Mouse (Mus musculus): ENCODE measurements at regions not wholly inside any gene's neighbourhood (a gene's known extent, or its start where the extent isn't known, plus 50 kb on each side); places are given as distances from the start of the nearest gene placed in this dataset.

- 86% methylated on average over 8 of the region's 8 CpGs for WGBS
- no peak overlapping the region for H3K4me2 ChIP-seq (replicated peaks)
- no peaks in the 10 kb centered on the region for H3K36me3 ChIP-seq
- no peaks in the 10 kb centered on the region for H3K27me3 ChIP-seq
- H3K4me1 ChIP-seq = peaks cover 16% of the 10 kb centered on the region
- no peak overlapping the region for H3K4me3 ChIP-seq
- no peaks in the 10 kb centered on the region for H3K9me3 ChIP-seq
- H3K9ac ChIP-seq (replicated peaks) = no peak overlapping the region
- no peak for ATAC-seq (replicated peaks)
- H3K27ac ChIP-seq (replicated peaks) = no peak overlapping the region
These were observed 252.7 kb downstream of the Lmo4 start for GRCm38 (mm10) chr3:143952289-143952688.

- ATAC-seq (replicated peaks) = no peak; the same call in 1 of the 2 replicates
- Histone ChIP-seq H3K4me3 (no peak overlapping the region), H3K9ac (replicated peaks) (no peak overlapping the region), H3K27ac (replicated peaks) (no peak overlapping the region), H3K9me3 (no peaks in the 10 kb centered on the region), H3K4me1 (peaks cover 19% of the 10 kb centered on the region), H3K27me3 (no peaks in the 10 kb centered on the region), H3K4me2 (replicated peaks) (no peak overlapping the region), H3K36me3 (no peaks in the 10 kb centered on the region)
- WGBS = 10% methylated on average over 8 of the region's 8 CpGs
These were observed 255.4 kb downstream of the Lmo4 start for GRCm38 (mm10) chr3:143949656-143950055.

DNA sequence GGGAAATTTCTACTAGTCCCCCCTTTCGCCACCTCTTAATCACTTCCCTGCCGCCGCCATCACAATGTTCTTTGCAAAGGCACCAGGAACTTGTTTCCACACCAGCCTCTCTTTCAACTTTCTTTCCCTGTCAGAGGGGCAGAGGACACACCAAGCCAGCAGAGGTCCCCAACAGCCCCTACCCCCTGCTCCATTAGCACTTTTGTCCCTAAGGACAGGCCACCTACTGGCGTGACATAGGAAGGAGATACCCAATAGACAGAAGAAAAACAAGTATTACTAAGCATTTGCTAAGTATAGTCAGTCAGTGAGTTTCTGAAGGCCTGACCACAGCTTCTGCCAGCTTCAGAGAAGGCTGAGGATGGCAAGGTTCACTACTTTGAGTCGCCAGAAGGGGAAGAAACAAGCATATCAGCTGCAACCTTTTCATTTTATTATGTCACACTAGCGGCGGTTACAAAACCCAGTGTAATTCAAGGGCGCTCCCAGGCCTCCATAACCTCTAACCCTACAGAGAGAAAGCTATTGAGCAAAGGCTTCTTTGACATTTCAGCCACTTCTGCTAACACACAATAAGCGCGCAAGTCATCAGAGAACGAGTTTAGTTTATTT, 255.9 kb downstream of the Lmo4 start:
- no peak for ATAC-seq (replicated peaks)
- H3K27ac ChIP-seq (replicated peaks) = no peak overlapping the region
- WGBS = 60% methylated on average over 11 of the region's 11 CpGs
- no peak overlapping the region for H3K4me2 ChIP-seq (replicated peaks)
- no peaks in the 10 kb centered on the region for H3K36me3 ChIP-seq
- no peak overlapping the region for H3K9ac ChIP-seq (replicated peaks)
- H3K4me1 ChIP-seq = peaks cover 19% of the 10 kb centered on the region
- no peak overlapping the region for H3K4me3 ChIP-seq
- no peaks in the 10 kb centered on the region for H3K9me3 ChIP-seq
- H3K27me3 ChIP-seq = no peaks in the 10 kb centered on the region

GRCm38 (mm10) chr3:143947938-143948267, 257.1 kb downstream of the Lmo4 start:
- ATAC-seq (replicated peaks) = peak; percentile 61
- Histone ChIP-seq H3K4me2 (replicated peaks) (no peak overlapping the region), H3K27ac (replicated peaks) (no peak overlapping the region), H3K4me1 (peaks cover 19% of the 10 kb centered on the region), H3K4me3 (no peak overlapping the region), H3K9me3 (no peaks in the 10 kb centered on the region), H3K27me3 (no peaks in the 10 kb centered on the region), H3K9ac (replicated peaks) (no peak overlapping the region), H3K36me3 (no peaks in the 10 kb centered on the region)
- WGBS = 14% methylated on average over 3 of the region's 3 CpGs

- peak; percentile 86 for ATAC-seq (replicated peaks)
- Histone ChIP-seq H3K9me3 (no peaks in the 10 kb centered on the region), H3K4me3 (peak overlapping the region; percentile 20), H3K4me2 (replicated peaks) (peak overlapping the region; percentile 35), H3K36me3 (no peaks in the 10 kb centered on the region), H3K27ac (replicated peaks) (0 out of 2 replicates have a peak overlapping the region, but pooled peaks have one; percentile 40), H3K27me3 (no peaks in the 10 kb centered on the region), H3K4me1 (peaks cover 19% of the 10 kb centered on the region), H3K9ac (replicated peaks) (no peak overlapping the region)
- 3% methylated on average over 11 of the region's 11 CpGs for WGBS
These were observed 257.7 kb downstream of the Lmo4 start for GRCm38 (mm10) chr3:143947079-143947937.

DNA sequence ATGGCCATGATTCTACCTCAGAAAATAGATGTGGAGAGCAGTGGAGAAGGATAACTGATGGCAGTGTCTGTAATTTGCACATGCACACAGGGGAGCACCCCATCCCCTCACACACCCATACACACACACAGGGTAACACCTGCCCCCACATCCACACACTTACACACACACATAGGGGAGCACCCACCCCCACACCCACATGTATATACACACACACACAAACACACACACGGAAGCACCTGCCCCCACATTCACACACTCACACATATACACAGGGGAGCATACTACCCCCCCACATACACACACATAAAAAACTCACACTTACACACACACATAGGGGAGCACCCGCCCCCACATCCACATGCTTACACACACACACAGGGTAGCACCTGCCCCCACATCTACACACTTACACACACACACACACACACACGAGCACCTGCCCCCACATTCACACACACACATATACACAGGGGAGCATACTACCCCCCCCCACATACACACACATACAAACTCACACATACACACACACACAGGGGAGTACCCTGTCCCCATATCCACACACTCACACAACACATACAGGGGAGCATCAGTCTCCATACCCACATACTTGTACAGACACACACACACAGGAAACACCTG, 265.8 kb downstream of the Lmo4 start:
- Histone ChIP-seq H3K27me3 (no peaks in the 10 kb centered on the region), H3K4me1 (no peaks in the 10 kb centered on the region), H3K9ac (replicated peaks) (no peak overlapping the region), H3K27ac (replicated peaks) (no peak overlapping the region), H3K4me3 (no peak overlapping the region), H3K9me3 (no peaks in the 10 kb centered on the region), H3K36me3 (no peaks in the 10 kb centered on the region), H3K4me2 (replicated peaks) (no peak overlapping the region)
- 95% methylated on average over 3 of the region's 3 CpGs for WGBS
- peak; percentile 53; the same call in 1 of the 2 replicates for ATAC-seq (replicated peaks)

DNA sequence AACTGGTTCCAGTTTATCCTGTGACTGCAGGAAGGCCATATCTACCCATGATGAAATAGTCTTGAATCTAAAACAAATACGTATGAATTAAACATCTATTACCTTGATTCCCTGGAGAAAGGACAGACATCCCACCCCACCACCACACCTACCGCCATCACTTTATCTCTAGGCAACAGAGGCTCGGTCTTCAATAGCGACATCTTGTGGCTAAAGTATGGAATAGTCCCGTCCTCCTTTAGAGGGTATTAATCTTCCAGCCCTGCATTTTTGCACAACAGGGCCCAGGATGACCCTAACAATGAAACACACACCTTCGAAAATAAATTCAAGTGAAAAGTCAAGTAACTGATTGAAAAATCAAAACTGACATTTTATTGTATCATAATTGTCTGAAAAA, 279.7 kb downstream of the Lmo4 start:
- no peak for ATAC-seq (replicated peaks)
- WGBS = 55% methylated on average over 6 of the region's 6 CpGs
- H3K36me3 ChIP-seq = no peaks in the 10 kb centered on the region
- H3K4me2 ChIP-seq (replicated peaks) = no peak overlapping the region
- no peaks in the 10 kb centered on the region for H3K9me3 ChIP-seq
- no peak overlapping the region for H3K9ac ChIP-seq (replicated peaks)
- H3K4me1 ChIP-seq = no peaks in the 10 kb centered on the region
- H3K27me3 ChIP-seq = no peaks in the 10 kb centered on the region
- H3K27ac ChIP-seq (replicated peaks) = no peak overlapping the region
- H3K4me3 ChIP-seq = no peak overlapping the region

GRCm38 (mm10) chr3:143919744-143920143, 285.3 kb downstream of the Lmo4 start:
- Histone ChIP-seq H3K4me3 (no peak overlapping the region), H3K9ac (replicated peaks) (no peak overlapping the region), H3K4me1 (peaks cover 7% of the 10 kb centered on the region), H3K9me3 (no peaks in the 10 kb centered on the region), H3K4me2 (replicated peaks) (no peak overlapping the region), H3K27me3 (peaks cover 16% of the 10 kb centered on the region; the same call in 1 of the 2 replicates), H3K27ac (replicated peaks) (no peak overlapping the region), H3K36me3 (no peaks in the 10 kb centered on the region)
- no peak for ATAC-seq (replicated peaks)
- WGBS = 95% methylated on average over 1 of the region's 1 CpGs

DNA sequence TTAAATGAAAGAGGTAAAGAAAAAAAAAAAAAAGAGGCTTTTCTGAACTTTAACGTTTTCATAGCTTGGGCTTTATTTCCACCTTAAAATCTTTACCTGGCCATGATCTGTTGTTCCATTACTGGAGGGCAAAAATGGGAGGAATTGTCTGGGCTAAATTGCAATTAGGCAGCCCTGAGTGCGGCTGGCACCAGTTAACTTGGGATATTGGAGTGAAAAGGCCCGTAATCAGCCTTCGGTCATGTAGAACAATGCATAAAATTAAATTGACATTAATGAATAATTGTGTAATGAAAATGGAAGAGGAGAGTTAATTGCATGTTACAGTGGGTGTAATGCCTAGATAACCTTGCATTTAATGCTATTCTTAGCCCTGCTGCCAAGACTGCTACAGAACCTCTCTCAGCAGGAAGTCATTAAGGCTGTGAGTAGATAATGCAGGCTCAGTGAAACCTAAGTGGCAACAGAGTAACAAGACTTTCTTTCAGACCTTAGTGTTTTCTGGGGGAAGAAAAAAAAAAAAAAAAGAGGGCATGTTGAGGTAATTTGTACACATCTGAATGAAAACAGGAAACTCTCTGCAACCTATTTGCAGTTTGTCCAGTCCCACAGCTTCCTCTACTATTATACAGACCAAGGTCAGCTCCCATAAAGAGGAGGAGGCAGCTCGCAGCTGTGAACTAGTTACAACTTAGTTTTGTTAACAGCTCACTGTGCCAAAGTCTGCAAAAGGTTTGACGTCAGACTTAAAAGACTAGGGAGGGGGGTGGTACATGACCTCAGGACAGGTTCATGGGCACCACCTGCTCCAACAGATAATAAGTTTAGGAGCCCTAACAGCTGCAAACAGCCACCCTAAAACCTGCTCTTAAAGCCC, 290.4 kb downstream of the Lmo4 start:
- Histone ChIP-seq H3K4me3 (no peak overlapping the region), H3K9ac (replicated peaks) (no peak overlapping the region), H3K27me3 (peaks cover 39% of the 10 kb centered on the region), H3K9me3 (no peaks in the 10 kb centered on the region), H3K36me3 (no peaks in the 10 kb centered on the region), H3K27ac (replicated peaks) (no peak overlapping the region), H3K4me2 (replicated peaks) (no peak overlapping the region), H3K4me1 (peaks cover 21% of the 10 kb centered on the region)
- 2% methylated on average over 6 of the region's 6 CpGs for WGBS
- ATAC-seq (replicated peaks) = peak; percentile 91

- no peak overlapping the region for H3K4me2 ChIP-seq (replicated peaks)
- no peaks in the 10 kb centered on the region for H3K36me3 ChIP-seq
- peaks cover 35% of the 10 kb centered on the region for H3K27me3 ChIP-seq
- WGBS = 11% methylated on average over 3 of the region's 3 CpGs
- peaks cover 21% of the 10 kb centered on the region for H3K4me1 ChIP-seq
- no peak overlapping the region for H3K27ac ChIP-seq (replicated peaks)
- no peak overlapping the region for H3K4me3 ChIP-seq
- no peak for ATAC-seq (replicated peaks)
- no peaks in the 10 kb centered on the region for H3K9me3 ChIP-seq
- no peak overlapping the region for H3K9ac ChIP-seq (replicated peaks)
These were observed 291.9 kb downstream of the Lmo4 start for GRCm38 (mm10) chr3:143913044-143913574.

DNA sequence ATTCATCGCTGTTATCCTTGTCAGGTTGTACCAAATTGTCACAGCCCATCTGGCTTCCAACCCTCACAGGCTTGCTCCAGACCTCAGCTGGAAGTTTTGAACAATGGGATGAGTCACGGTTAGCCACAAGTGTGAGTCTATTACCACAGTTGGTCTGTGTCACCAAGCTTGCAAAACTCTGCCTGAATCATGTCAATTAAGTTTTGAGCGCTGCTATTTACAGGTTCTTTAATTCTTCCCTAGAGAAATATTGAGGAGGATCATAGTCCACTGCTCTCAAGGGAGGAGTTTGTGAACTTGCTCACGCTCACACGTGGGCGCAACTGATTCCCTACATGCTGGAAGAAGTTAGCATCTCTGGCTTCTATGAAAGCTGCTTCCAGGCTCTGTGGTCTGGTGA, 292.6 kb downstream of the Lmo4 start:
- Histone ChIP-seq H3K36me3 (no peaks in the 10 kb centered on the region), H3K27me3 (peaks cover 34% of the 10 kb centered on the region), H3K4me1 (peaks cover 21% of the 10 kb centered on the region), H3K9me3 (no peaks in the 10 kb centered on the region), H3K4me3 (no peak overlapping the region), H3K4me2 (replicated peaks) (no peak overlapping the region), H3K9ac (replicated peaks) (no peak overlapping the region), H3K27ac (replicated peaks) (no peak overlapping the region)
- 75% methylated on average over 6 of the region's 6 CpGs for WGBS
- no peak for ATAC-seq (replicated peaks)
